Mouse (Mus musculus) kidney, postnatal 10 days (tissue): ENCODE measurements at regions not wholly inside any gene's neighbourhood (a gene's known extent, or its start where the extent isn't known, plus 50 kb on each side); places are given as distances from the start of the nearest gene placed in this dataset.

Experiments
- DNase-seq: peaks from one replicate; pipeline ENCODE4 v3.0.0; 2021; ENCODE audit warnings: mixed read lengths

- DNase-seq, result no peak
These were observed 188.8 kb upstream of the Gm49339 start for GRCm38 (mm10) chr10:51291412-51292207.

GRCm38 (mm10) chr10:51312814-51313213 lies 167.6 kb upstream of the Gm49339 start:
- DNase-seq, result no peak

- DNase-seq, result no peak
These were observed 160.2 kb upstream of the Gm49339 start for GRCm38 (mm10) chr10:51320207-51320606.

- no peak for DNase-seq
These were observed 151.6 kb upstream of the Gm49339 start for GRCm38 (mm10) chr10:51328772-51329171.

GRCm38 (mm10) chr10:51329386-51329785 lies 151.0 kb upstream of the Gm49339 start:
- DNase-seq, result no peak
